In the genomic region with DNA sequence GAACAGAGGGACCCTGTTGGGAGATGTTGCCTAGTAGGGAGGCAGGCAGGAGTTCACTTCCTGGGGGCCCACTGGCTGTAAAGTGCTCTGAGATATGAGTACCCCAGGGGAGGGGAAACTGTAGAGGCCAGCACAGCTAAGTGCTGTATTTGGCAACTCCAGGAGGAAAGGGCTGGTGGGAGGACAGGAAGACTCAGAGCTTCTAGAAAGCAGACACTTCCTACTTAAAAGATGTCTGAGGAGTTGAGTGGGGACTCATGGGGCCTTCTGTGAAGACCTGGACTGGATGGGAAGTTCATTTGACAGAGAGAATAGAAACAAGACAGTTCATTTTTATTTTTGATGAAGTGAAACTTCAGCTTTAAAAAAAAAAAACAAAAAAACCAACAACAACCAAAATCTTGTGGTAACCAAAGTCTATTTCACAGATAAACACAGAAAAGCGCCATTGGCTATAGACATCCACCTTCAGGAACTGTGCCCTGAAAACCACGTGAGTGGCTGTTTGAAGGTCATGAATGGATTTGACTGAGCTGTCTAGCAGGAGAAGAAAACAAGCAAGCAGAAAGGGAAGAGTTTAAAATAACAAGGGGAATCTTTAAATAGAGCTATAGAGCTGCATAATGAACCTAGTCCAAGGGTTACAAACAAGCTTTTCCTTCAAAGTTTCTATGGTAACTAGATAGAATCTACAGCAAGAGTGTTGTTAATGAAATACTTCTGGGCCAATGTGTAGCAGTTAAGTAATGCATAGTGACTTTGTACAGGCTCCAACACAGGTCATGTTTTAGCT, we compare ENCODE assay signal across 12 mouse cellular contexts.
A peak's percentile ranks its signal among the peaks of the same experiment; 100 is the strongest.
DNase-seq lines count a peak whose midpoint lies in the region; ATAC-seq and TF ChIP-seq lines count a peak whose summit lies in the region.
"Had no signal": no experiment of that assay in that cellular context is flagged by ENCODE, and none has a peak within 500 bp of the region (broad histone marks: within the 10 kb centered on the region; RNA-seq: fewer than 3 reads in every experiment).

No protein-coding gene starts in this region.

- H3K4me3 ChIP-seq in forebrain, embryonic 11.5 days (ENCODE audit: low read depth, low read length): no peak overlapping the region
- no peak overlapping the region for H3K4me3 ChIP-seq in forebrain, embryonic 15.5 days
- H3K4me3 ChIP-seq in hindbrain, postnatal 0 days (ENCODE audit: low read length): no peak overlapping the region

- peaks cover 9% of the 10 kb centered on the region; the same call in 1 of the 2 replicates for H3K4me1 ChIP-seq in forebrain, embryonic 11.5 days (replicated peaks; ENCODE audit: control insufficient read depth, insufficient read depth, low read length)
- H3K4me1 ChIP-seq in forebrain, embryonic 15.5 days: peaks cover 44% of the 10 kb centered on the region
- peaks cover 8% of the 10 kb centered on the region; the same call in 1 of the 2 replicates for H3K4me1 ChIP-seq in hindbrain, postnatal 0 days (ENCODE audit: insufficient read depth, low read length)

- H3K4me2 ChIP-seq in forebrain, embryonic 11.5 days (ENCODE audit: low read depth, low read length, severe bottlenecking): no peak overlapping the region
- no peak overlapping the region for H3K4me2 ChIP-seq in forebrain, embryonic 15.5 days (replicated peaks)
- no peak overlapping the region for H3K4me2 ChIP-seq in hindbrain, postnatal 0 days (ENCODE audit: low read depth, low read length)

- ATAC-seq in forebrain, embryonic 11.5 days (replicated peaks; ENCODE audit: low FRiP score): no peak
- ATAC-seq in forebrain, embryonic 15.5 days (replicated peaks): no peak
- peak; percentile 93 for ATAC-seq in granulocyte monocyte progenitor cell, adult 5-6 weeks (replicated peaks; ENCODE audit: poor library complexity, severe bottlenecking)
- no peak for ATAC-seq in erythroid progenitor cell, adult 5-6 weeks (replicated peaks; ENCODE audit: low FRiP score, poor library complexity, severe bottlenecking)
- ATAC-seq in hindbrain, postnatal 0 days: no peak

- H3K27ac ChIP-seq in forebrain, embryonic 11.5 days (ENCODE audit: low read depth, low read length): no peak overlapping the region
- H3K27ac ChIP-seq in forebrain, embryonic 15.5 days (replicated peaks): no peak overlapping the region
- no peak overlapping the region for H3K27ac ChIP-seq in hindbrain, postnatal 0 days
- H3K27ac ChIP-seq: macrophage had no signal

- no peak overlapping the region for H3K9ac ChIP-seq in forebrain, embryonic 11.5 days (ENCODE audit: low read length)
- no peak overlapping the region for H3K9ac ChIP-seq in forebrain, embryonic 15.5 days (replicated peaks)
- no peak overlapping the region for H3K9ac ChIP-seq in hindbrain, postnatal 0 days (replicated peaks; ENCODE audit: low read length)

- peak; percentile 44 for DNase-seq in forebrain, embryonic 11.5 days (ENCODE audit: low spot score)
- DNase-seq in kidney, adult 18-20 months: peak; percentile 23
- no peak for DNase-seq in kidney, postnatal 4 days
- peak; percentile 42 for DNase-seq in kidney, postnatal 14 days
- no peak for DNase-seq in hindbrain, postnatal 0 days (ENCODE audit: low spot score)
- DNase-seq: cerebellum, postnatal 36 days; retina, postnatal 1 day; thymus, postnatal 14 days had no signal

- no peak for TF ChIP-seq CTCF in hindbrain, postnatal 0 days (IDR thresholded peaks at IDR 0.05; ENCODE audit: low read depth)

- no peaks in the 10 kb centered on the region; the same call in 1 of the 2 replicates for H3K9me3 ChIP-seq in forebrain, embryonic 11.5 days (ENCODE audit: control insufficient read depth, low read length)
- H3K9me3 ChIP-seq in forebrain, embryonic 15.5 days: no peaks in the 10 kb centered on the region
- H3K9me3 ChIP-seq in hindbrain, postnatal 0 days (ENCODE audit: low read length): no peaks in the 10 kb centered on the region

- WGBS in forebrain, embryonic 11.5 days: 56% methylated on average over 2 of the region's 2 CpGs
- 39% methylated on average over 2 of the region's 2 CpGs for WGBS in forebrain, embryonic 15.5 days
- 55% methylated on average over 2 of the region's 2 CpGs for WGBS in hindbrain, postnatal 0 days

- H3K27me3 ChIP-seq in forebrain, embryonic 11.5 days (ENCODE audit: control insufficient read depth, insufficient read depth, low read length): no peaks in the 10 kb centered on the region
- no peaks in the 10 kb centered on the region for H3K27me3 ChIP-seq in forebrain, embryonic 15.5 days
- H3K27me3 ChIP-seq in hindbrain, postnatal 0 days (ENCODE audit: insufficient read depth, low read length): no peaks in the 10 kb centered on the region

- no peaks in the 10 kb centered on the region for H3K36me3 ChIP-seq in forebrain, embryonic 11.5 days (ENCODE audit: control insufficient read depth, insufficient read depth, low read length)
- H3K36me3 ChIP-seq in forebrain, embryonic 15.5 days: no peaks in the 10 kb centered on the region
- no peaks in the 10 kb centered on the region for H3K36me3 ChIP-seq in hindbrain, postnatal 0 days (ENCODE audit: insufficient read depth, low read length)

Comparison
In these comparisons a context has a peak if more than half of its experiments do, and no peak if none do; other contexts are left out.
1. DNase-seq: peak in forebrain, embryonic 11.5 days (single experiment), kidney, adult 18-20 months (single experiment) and kidney, postnatal 14 days (single experiment); none in kidney, postnatal 4 days (0 of 2) and hindbrain, postnatal 0 days (single experiment).